Mouse (Mus musculus) forebrain, embryonic 14.5 days (tissue): ENCODE measurements around the gene Nr1h2. TPM values are rescaled to one million over a fixed set of nuclear protein-coding genes. Genes with fewer than 3 reads are reported as not detected.

Experiments
- ATAC-seq: fragments of 200-750 bp; cut with Nextera tagmentation; 2 replicates; pipeline ENCODE4 v1.8.0; 2017; ENCODE audit warnings: mild to moderate bottlenecking, moderate library complexity
- DNase-seq: peaks from one replicate; pipeline ENCODE4 v3.0.0-alpha.2; 2015; ENCODE audit warnings: low spot score
- H3K27ac ChIP-seq: fragments of 300-500 bp; sonication (generic); 2 replicates; pipeline ENCODE4 v1.5.1; 2014; ENCODE audit warnings: low read depth, mild to moderate bottlenecking, control low read depth, low read length, moderate library complexity
- H3K27me3 ChIP-seq: fragments of 300-500 bp; sonication (generic); replicated peaks from 2 replicates; pipeline ENCODE4 v1.6.1; 2014; ENCODE audit warnings: low read length, control low read depth, mixed read lengths; ENCODE audit not compliant: control insufficient read depth, insufficient read depth
- H3K36me3 ChIP-seq: fragments of 300-500 bp; sonication (generic); 2 replicates; pipeline ENCODE4 v1.6.1; 2014; ENCODE audit warnings: low read length, control low read depth; ENCODE audit not compliant: control insufficient read depth, insufficient read depth
- H3K4me1 ChIP-seq: fragments of 300-500 bp; sonication (generic); 2 replicates; pipeline ENCODE4 v1.6.1; 2014; ENCODE audit warnings: antibody characterized with exemption, low read length, control low read depth; ENCODE audit not compliant: control insufficient read depth, insufficient read depth
- H3K4me2 ChIP-seq: fragments of 300-500 bp; sonication (generic); 2 replicates; pipeline ENCODE4 v1.6.1; 2014; ENCODE audit warnings: mild to moderate bottlenecking, control low read depth, low read length
- H3K4me3 ChIP-seq: fragments of 300-500 bp; sonication (generic); 2 replicates; pipeline ENCODE4 v1.5.1; 2014; ENCODE audit warnings: low read depth, low read length, control low read depth
- H3K9ac ChIP-seq: fragments of 300-500 bp; sonication (generic); 2 replicates; pipeline ENCODE4 v1.6.1; 2014; ENCODE audit warnings: mild to moderate bottlenecking, low read length, control low read depth, moderate library complexity
- H3K9me3 ChIP-seq: fragments of 300-500 bp; sonication (generic); replicated peaks from 2 replicates; pipeline ENCODE4 v1.6.1; 2016; ENCODE audit warnings: low read length, control low read depth, mixed read lengths; ENCODE audit not compliant: control insufficient read depth
- WGBS: fragments of 180-500 bp; shearing (Covaris S2); extraction: QIAGEN DNeasy Blood & Tissue Kit; methylation state at CpG from one replicate; pipeline ENCODE4 v1.1.7; 2014; 5-methylcytosine and 5-hydroxymethylcytosine counted together
- polyA plus RNA-seq: library from polyadenylated mRNA; unstranded; fragments of >200 nt; fragmentation: Nextera tagmentation; extraction: Ambion mirVana; gene quantifications from 2 replicates; pipeline ENCODE4 v1.2.1, GENCODE M21; 2014

Nr1h2 gene
- polyA plus RNA-seq, 1 experiment from 2014 or later = 72.6 TPM

DNA sequence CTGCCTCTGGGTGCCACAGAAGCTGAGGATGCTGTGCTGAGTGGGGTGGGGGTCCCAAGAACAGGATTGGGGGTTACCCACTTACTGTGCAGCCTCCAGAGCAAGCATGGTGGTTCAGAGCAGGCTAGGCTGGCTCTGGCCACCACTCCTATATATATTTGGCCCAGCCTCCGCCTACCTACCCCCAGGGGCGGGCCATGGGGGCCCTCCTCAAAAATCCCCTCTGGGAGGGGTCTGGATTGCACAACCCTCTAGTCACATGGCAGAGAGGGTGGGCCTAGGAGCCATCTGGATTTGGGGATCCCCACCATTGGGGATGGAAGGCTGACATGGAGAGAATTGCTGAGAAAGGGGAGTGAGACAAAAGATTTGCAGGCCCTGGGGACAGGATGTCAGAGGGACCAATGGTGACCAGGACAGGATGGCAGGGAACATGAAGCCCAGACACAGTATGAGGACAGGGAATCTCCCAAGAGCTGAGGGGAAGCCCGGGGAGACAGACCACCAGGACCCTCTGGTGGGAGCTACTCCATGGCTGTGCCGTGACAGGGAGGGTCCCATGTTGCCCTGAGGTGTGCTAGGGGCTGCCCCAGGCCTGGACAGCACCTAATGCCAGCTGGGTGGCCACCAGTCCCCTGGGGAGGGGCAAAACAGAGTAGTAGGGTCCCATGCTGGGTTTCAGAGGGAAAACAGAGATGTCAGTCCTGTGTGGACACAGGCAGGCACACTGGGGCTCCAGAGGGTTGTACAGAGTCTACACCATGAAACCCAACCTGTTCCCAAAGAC lies 21.6 kb downstream of the Nr1h2 start, which contains the start of gene Spib:
Gene Spib, minus strand, starts transcription at position 126 of the 787 bp plus-strand sequence.
- Histone ChIP-seq H3K36me3 (peaks cover 39% of the 10 kb centered on the region), H3K4me1 (peaks cover 3% of the 10 kb centered on the region; the same call in 1 of the 2 replicates), H3K27me3 (0 out of 2 replicates have a peak, but pooled peaks cover 6% of the 10 kb centered on the region), H3K4me3 (no peak within 1 kb of the TSS), H3K4me2 (no peak within 1 kb of the TSS), H3K27ac (no peak within 1 kb of the TSS), H3K9me3 (no peaks in the 10 kb centered on the region), H3K9ac (no peak within 1 kb of the TSS)
- ATAC-seq = no peak
- 90% methylated on average over 4 of the region's 4 CpGs for WGBS
- no peak for DNase-seq

DNA sequence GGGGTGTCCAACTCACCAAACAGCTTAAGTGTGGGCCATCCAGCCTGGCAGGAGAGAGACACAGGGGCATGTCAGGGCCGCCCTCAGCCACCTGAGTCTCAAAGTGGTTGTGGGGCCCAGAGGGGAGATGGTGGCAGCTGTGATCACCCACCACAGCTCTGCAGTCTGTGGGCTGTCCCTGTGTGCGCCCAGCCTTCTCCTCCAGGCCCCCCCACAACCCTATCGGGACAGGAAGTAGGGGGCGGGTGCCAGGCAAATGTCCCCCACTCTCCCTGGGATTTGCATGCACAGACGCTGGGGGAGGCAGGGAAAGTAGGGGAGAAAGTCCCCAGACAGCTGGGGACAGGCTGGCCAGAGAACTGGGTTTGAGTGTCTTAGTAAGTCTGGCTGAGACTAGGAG lies 22.5 kb downstream of the Nr1h2 start:
- H3K4me3 ChIP-seq = no peak overlapping the region
- DNase-seq = no peak
- no peaks in the 10 kb centered on the region for H3K9me3 ChIP-seq
- H3K4me2 ChIP-seq = no peak overlapping the region
- WGBS = 46% methylated on average over 5 of the region's 5 CpGs
- no peak for ATAC-seq
- H3K4me1 ChIP-seq = peaks cover 3% of the 10 kb centered on the region; the same call in 1 of the 2 replicates
- no peak overlapping the region for H3K9ac ChIP-seq
- H3K36me3 ChIP-seq = peaks cover 29% of the 10 kb centered on the region
- 0 out of 2 replicates have a peak, but pooled peaks cover 6% of the 10 kb centered on the region for H3K27me3 ChIP-seq
- no peak overlapping the region for H3K27ac ChIP-seq

DNA sequence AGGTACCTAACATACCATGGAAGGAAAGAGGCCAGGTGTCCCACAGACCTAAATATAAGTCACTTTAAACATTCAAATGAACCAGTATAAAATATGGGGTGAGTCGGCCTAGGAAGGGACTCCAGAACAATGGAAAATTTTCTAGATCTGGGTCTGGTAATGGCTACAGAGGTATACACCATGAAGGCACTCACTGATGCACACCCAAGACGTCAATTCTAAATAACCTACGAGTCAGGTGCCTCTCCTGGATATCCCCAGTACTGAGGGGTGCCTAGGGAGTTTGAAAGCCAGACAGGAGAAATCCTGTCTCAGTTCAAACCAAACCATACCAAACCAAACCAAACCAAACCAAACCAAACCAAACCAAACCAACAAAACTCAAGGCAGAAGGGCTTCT lies 23.2 kb downstream of the Nr1h2 start:
- 77% methylated on average over 3 of the region's 3 CpGs for WGBS
- Histone ChIP-seq H3K4me2 (no peak overlapping the region), H3K9ac (no peak overlapping the region), H3K27me3 (0 out of 2 replicates have a peak, but pooled peaks cover 8% of the 10 kb centered on the region), H3K27ac (no peak overlapping the region), H3K9me3 (no peaks in the 10 kb centered on the region), H3K4me1 (peaks cover 3% of the 10 kb centered on the region; the same call in 1 of the 2 replicates), H3K4me3 (no peak overlapping the region), H3K36me3 (peaks cover 22% of the 10 kb centered on the region; the same call in 1 of the 2 replicates)
- ATAC-seq = no peak
- no peak for DNase-seq

DNA sequence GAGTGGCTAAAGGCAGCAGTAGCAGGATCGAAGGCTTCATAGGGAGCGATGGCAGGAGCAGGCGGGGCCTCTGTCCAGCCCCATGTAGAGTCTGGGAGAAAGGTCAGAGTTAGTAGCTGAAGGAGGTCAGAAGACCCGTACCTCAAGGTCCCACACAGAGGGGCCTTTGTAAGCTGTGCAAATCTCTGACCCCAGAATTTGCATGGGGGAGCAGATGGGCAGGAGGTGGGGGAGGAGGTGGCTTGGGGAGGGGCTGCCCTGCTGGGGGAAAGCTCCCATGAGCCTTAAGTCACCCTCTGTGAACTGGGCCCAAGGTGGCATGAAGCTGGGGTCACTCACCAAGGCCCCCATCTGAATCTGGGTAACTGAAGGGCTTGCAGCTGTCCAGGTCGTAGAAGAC lies 24.2 kb downstream of the Nr1h2 start:
- ATAC-seq = no peak
- no peak overlapping the region for H3K4me2 ChIP-seq
- H3K9ac ChIP-seq = no peak overlapping the region
- H3K27me3 ChIP-seq = peaks cover 8% of the 10 kb centered on the region; the same call in 1 of the 2 replicates
- H3K27ac ChIP-seq = no peak overlapping the region
- H3K9me3 ChIP-seq = no peaks in the 10 kb centered on the region
- H3K4me1 ChIP-seq = peaks cover 3% of the 10 kb centered on the region; the same call in 1 of the 2 replicates
- 70% methylated on average over 5 of the region's 5 CpGs for WGBS
- no peak overlapping the region for H3K4me3 ChIP-seq
- no peak for DNase-seq
- H3K36me3 ChIP-seq = peaks cover 18% of the 10 kb centered on the region; the same call in 1 of the 2 replicates

DNA sequence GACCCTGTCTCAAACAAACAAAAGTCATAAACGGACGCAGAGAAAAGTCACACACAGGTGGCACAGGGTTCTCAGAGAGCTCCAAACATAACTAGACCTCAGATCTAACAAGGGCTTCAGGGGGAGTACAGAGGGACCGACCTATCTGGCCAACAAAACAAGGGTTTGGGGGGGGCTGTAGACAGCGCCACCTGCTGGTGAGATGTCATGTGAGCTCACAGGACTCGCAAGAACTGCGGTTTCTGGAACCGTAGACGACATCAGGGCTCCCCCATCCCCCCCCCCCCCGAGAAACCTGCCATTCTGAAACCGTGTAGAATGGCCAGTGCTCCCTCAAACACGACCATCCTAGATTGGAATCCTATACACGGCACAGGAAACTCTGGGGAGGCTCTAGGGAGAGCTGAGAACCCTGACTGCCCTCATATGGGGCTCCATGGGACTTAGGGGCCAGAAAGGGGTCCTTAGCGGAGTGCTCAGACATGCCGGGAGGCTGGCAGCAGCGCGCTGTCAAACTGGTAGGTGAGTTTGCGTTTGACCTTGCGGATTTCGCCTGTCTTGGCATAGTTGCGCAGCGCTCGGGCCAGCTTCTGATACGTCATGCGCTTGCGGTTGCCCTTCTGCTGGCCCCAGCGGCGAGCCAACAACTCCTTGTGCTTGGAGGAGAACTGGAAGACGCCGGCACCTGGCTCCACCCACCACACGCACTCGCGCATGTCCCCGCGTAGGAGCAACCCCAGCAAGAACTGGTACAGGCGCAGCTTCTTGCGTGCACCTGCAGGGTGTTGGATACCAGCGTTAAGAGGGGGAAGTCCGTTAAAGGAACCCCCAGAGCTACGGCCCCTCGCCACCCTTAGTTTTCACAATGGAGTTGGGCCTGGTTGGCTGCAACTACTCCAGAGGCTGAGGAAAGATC lies 26.0 kb downstream of the Nr1h2 start:
- peaks cover 11% of the 10 kb centered on the region; the same call in 1 of the 2 replicates for H3K27me3 ChIP-seq
- peak; percentile 56; the same call in 1 of the 2 replicates for ATAC-seq

DNA sequence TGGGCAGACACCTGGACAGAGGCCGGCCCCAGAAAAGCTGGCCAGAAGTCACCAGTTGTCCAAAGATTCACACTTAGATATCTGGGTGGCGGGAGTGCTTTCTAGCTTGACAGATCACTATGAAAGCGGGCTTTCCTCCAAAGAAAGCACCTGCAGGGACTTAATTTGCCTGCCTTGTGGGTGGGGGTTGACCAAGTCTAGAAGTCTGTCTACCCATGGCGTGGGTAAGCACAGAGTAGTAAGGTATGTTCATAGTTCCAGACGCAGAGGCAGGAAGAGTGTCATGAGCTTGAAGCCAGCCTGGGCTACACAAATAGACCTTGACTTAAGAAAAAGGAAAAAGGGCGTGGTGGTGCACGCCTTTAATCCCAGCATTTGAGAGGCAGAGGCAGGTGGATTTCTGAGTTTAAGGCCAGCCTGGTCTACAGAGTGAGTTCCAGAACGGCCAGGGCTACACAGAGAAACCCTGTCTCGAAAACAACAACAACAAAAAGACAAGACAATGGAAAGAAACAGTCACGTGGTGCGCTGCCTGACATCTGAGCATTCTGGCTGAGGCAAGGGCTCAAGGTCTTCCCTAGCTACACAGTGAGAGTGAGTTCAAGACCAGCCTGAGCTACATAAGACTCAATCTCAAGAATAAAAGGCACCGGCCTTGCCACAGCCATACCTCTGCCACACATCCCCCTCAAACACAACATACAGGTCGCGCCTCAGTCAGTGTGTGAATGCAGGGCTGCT lies 27.2 kb downstream of the Nr1h2 start:
- DNase-seq (no peak), ATAC-seq (no peak)
- 91% methylated on average over 14 of the region's 14 CpGs for WGBS
- H3K4me3 ChIP-seq = no peak overlapping the region
- no peaks in the 10 kb centered on the region for H3K36me3 ChIP-seq
- H3K4me1 ChIP-seq = peaks cover 4% of the 10 kb centered on the region; the same call in 1 of the 2 replicates
- no peak overlapping the region for H3K9ac ChIP-seq
- H3K27me3 ChIP-seq = peaks cover 18% of the 10 kb centered on the region; the same call in 1 of the 2 replicates
- H3K27ac ChIP-seq = no peak overlapping the region
- H3K4me2 ChIP-seq = no peak overlapping the region
- H3K9me3 ChIP-seq = no peaks in the 10 kb centered on the region

More for the DNA sequence above, 26.0 kb downstream of the Nr1h2 start:
- WGBS = 6% methylated on average over 40 of the region's 40 CpGs
- no peaks in the 10 kb centered on the region for H3K9me3 ChIP-seq
- no peak overlapping the region for H3K27ac ChIP-seq
- H3K9ac ChIP-seq = peak overlapping the region; percentile 38
- peak; percentile 72 for DNase-seq
- H3K4me2 ChIP-seq = peak overlapping the region; percentile 56
- H3K4me3 ChIP-seq = peak overlapping the region; percentile 24
- H3K36me3 ChIP-seq = 0 out of 2 replicates have a peak, but pooled peaks cover 3% of the 10 kb centered on the region
- peaks cover 3% of the 10 kb centered on the region; the same call in 1 of the 2 replicates for H3K4me1 ChIP-seq

DNA sequence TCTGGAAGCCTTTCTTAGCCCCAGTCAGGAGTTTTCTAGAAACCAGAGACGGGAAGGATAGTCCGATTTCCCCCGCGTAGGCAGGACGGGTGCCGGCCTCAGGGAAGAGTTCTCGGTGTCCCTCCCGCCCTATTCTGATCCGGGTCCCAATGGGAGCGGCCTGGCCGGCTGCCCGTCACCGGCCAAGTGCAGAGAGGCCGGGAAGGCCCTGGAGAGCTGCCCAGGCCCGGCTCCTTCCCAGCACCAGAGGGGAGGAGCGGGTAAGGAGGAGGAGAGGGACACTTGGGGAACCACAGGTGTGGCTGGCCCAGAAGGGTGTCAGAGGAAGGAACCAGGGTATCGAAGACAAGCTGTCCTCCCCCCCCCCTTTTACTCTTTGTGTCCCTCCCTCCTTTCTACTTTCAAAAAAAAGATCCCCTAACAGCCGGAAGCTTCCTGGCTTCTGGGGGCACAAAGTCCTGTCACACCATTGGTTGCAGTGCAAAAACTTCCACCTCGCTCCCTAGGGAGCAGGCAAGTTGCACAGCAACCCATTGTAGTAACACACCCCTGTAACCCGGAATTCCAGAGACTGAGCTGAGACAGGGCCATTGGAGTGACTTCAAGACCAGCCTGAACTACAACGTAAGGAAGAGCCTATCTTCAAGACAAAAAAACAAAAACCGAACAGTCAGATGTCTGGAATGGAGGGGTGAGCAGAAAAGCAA lies 28.5 kb downstream of the Nr1h2 start:
- H3K9ac ChIP-seq = no peak overlapping the region

More for the DNA sequence above, 28.5 kb downstream of the Nr1h2 start:
- WGBS = 13% methylated on average over 22 of the region's 22 CpGs
- Histone ChIP-seq H3K27ac (no peak overlapping the region), H3K4me1 (peaks cover 6% of the 10 kb centered on the region; the same call in 1 of the 2 replicates), H3K27me3 (peaks cover 18% of the 10 kb centered on the region; the same call in 1 of the 2 replicates), H3K4me2 (peak overlapping the region; percentile 19), H3K4me3 (no peak overlapping the region), H3K36me3 (no peaks in the 10 kb centered on the region), H3K9me3 (no peaks in the 10 kb centered on the region)
- peak; percentile 53 for DNase-seq
- no peak for ATAC-seq
